Mouse (Mus musculus) intestine, embryonic 15.5 days (tissue): ENCODE measurements around the gene Dennd2a. TPM values are rescaled to one million over a fixed set of nuclear protein-coding genes. Genes with fewer than 3 reads are reported as not detected.

Experiments used
- ATAC-seq: fragments of 200-750 bp; cut with Nextera tagmentation; 2 replicates; pipeline ENCODE4 v1.8.0; 2017; ENCODE audit warnings: moderate TSS enrichment, moderate library complexity
- H3K27ac ChIP-seq: fragments of 300-500 bp; sonication (generic); 2 replicates; pipeline ENCODE4 v1.5.1; 2015; ENCODE audit warnings: mild to moderate bottlenecking, inconsistent platforms
- H3K27me3 ChIP-seq: fragments of 300-500 bp; sonication (generic); replicated peaks from 2 replicates; pipeline ENCODE4 v1.6.1; 2015; ENCODE audit warnings: inconsistent platforms
- H3K36me3 ChIP-seq: fragments of 300-500 bp; sonication (generic); 2 replicates; pipeline ENCODE4 v1.6.1; 2015; ENCODE audit warnings: inconsistent platforms
- H3K4me1 ChIP-seq: fragments of 300-500 bp; sonication (generic); replicated peaks from 2 replicates; pipeline ENCODE4 v1.6.1; 2015; ENCODE audit warnings: inconsistent platforms
- H3K4me2 ChIP-seq: fragments of 300-500 bp; sonication (generic); replicated peaks from 2 replicates; pipeline ENCODE4 v1.6.1; 2015; ENCODE audit warnings: mild to moderate bottlenecking, inconsistent platforms
- H3K4me3 ChIP-seq: fragments of 300-500 bp; sonication (generic); replicated peaks from 2 replicates; pipeline ENCODE4 v1.5.1; 2015; ENCODE audit warnings: inconsistent platforms
- H3K9ac ChIP-seq: fragments of 300-500 bp; sonication (generic); 2 replicates; pipeline ENCODE4 v1.6.1; 2015; ENCODE audit warnings: inconsistent platforms
- H3K9me3 ChIP-seq: fragments of 300-500 bp; sonication (generic); 2 replicates; pipeline ENCODE4 v1.6.1; 2016; ENCODE audit warnings: inconsistent platforms
- WGBS: fragments of 180-500 bp; shearing (Covaris S2); methylation state at CpG from one replicate; pipeline ENCODE4 v1.1.7; 2015; 5-methylcytosine and 5-hydroxymethylcytosine counted together
- polyA plus RNA-seq: library from polyadenylated mRNA; unstranded; fragments of >200 nt; fragmentation: Nextera tagmentation; extraction: Ambion mirVana; gene quantifications from 2 replicates; pipeline ENCODE4 v1.2.1, GENCODE M21; 2015

Gene Dennd2a
- polyA plus RNA-seq, 1 experiment from 2014 or later: 12.3 TPM

GRCm38 (mm10) chr6:39528671-39529535, 28.8 kb downstream of the Dennd2a start:
- peaks cover 14% of the 10 kb centered on the region for H3K4me1 ChIP-seq
- ATAC-seq: peak; percentile 90
- no peak overlapping the region for H3K9ac ChIP-seq
- H3K4me2 ChIP-seq: peak overlapping the region; percentile 24; the same call in 1 of the 2 replicates
- peak overlapping the region; percentile 49 for H3K27ac ChIP-seq
- H3K27me3 ChIP-seq: no peaks in the 10 kb centered on the region
- H3K4me3 ChIP-seq: no peak overlapping the region
- no peaks in the 10 kb centered on the region for H3K36me3 ChIP-seq
- WGBS: 40% methylated on average over 12 of the region's 12 CpGs
- H3K9me3 ChIP-seq: no peaks in the 10 kb centered on the region

GRCm38 (mm10) chr6:39527811-39528210, 29.9 kb downstream of the Dennd2a start:
- Histone ChIP-seq H3K4me3 (no peak overlapping the region), H3K27ac (no peak overlapping the region), H3K36me3 (0 out of 2 replicates have a peak, but pooled peaks cover 4% of the 10 kb centered on the region), H3K9me3 (no peaks in the 10 kb centered on the region), H3K4me1 (peaks cover 14% of the 10 kb centered on the region), H3K9ac (no peak overlapping the region), H3K27me3 (no peaks in the 10 kb centered on the region), H3K4me2 (no peak overlapping the region)
- WGBS: 68% methylated on average over 4 of the region's 4 CpGs
- no peak for ATAC-seq

DNA sequence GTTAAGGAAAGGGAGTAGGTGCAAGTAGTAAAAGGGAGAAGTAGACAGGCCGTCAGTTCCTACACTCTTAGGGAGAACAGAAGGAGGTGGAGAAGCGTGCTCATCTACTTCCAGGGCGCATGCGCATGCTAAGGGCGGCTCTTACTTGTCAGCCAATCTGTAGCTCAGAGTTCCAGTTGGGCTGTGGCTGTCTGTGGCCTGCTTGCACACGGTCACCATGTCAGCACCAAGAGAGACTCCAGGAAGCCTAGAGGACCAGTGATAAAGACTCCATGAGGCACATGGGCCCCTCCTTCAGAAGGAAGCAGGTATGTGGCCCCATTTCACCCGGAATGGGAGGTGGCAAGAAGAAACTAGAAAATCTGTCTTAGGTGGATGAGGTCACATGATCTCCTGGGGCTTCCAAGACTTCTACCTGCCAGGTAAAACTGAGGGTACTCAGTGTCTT, 30.3 kb downstream of the Dennd2a start:
- ATAC-seq: no peak
- peaks cover 14% of the 10 kb centered on the region for H3K4me1 ChIP-seq
- H3K36me3 ChIP-seq: 0 out of 2 replicates have a peak, but pooled peaks cover 4% of the 10 kb centered on the region
- no peak overlapping the region for H3K27ac ChIP-seq
- no peaks in the 10 kb centered on the region for H3K27me3 ChIP-seq
- H3K9me3 ChIP-seq: no peaks in the 10 kb centered on the region
- no peak overlapping the region for H3K9ac ChIP-seq
- no peak overlapping the region for H3K4me3 ChIP-seq
- 80% methylated on average over 7 of the region's 7 CpGs for WGBS
- H3K4me2 ChIP-seq: no peak overlapping the region

DNA sequence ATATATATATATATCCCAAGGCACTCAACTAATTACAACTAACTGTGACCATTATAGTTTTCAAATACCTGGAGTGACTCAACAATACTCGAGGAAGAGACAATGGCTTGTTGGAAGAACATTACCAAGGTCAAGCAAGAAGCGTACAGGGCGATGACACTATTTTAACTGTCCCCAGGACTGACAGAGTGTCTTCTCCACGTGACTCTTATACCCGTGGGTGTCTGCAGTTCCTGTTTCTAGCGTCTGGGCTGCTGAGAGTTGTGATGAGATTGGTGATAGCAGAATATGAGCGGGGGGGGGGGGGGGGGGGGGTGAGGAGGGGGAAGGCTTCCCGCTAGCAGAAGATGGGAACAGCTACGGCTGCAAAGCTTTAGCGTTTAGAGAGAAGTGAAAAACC, 30.9 kb downstream of the Dennd2a start:
- H3K36me3 ChIP-seq: 0 out of 2 replicates have a peak, but pooled peaks cover 4% of the 10 kb centered on the region
- H3K9me3 ChIP-seq: no peaks in the 10 kb centered on the region
- H3K4me1 ChIP-seq: peaks cover 14% of the 10 kb centered on the region
- no peak overlapping the region for H3K27ac ChIP-seq
- H3K9ac ChIP-seq: no peak overlapping the region
- no peak for ATAC-seq
- 71% methylated on average over 9 of the region's 10 CpGs for WGBS
- H3K4me2 ChIP-seq: no peak overlapping the region
- H3K4me3 ChIP-seq: no peak overlapping the region
- no peaks in the 10 kb centered on the region for H3K27me3 ChIP-seq

DNA sequence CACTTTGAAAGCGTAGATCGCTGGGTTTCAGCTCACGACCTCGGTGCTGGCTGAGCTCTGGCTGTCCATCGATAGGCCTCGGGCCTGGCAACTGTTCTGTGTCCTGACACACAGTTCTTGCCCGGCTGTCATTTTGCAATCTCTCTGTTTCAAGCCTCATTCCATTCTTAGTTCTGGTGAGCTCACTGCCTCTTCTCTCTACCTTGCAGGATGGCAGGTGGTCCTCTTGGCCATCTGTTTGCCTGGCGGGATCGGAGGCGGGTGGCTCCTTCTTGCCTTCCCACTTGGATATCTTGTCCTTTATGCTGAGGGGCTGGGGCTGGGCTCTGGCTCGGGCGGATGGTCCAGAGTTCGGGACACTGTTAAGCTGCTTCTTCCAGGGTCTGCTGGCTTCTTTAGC, 34.5 kb downstream of the Dennd2a start:
- no peaks in the 10 kb centered on the region for H3K27me3 ChIP-seq
- peaks cover 4% of the 10 kb centered on the region; the same call in 1 of the 2 replicates for H3K4me1 ChIP-seq
- no peak for ATAC-seq
- no peaks in the 10 kb centered on the region for H3K9me3 ChIP-seq
- no peak overlapping the region for H3K27ac ChIP-seq
- H3K4me3 ChIP-seq: no peak overlapping the region
- H3K36me3 ChIP-seq: peaks cover 14% of the 10 kb centered on the region; the same call in 1 of the 2 replicates
- WGBS: 91% methylated on average over 13 of the region's 13 CpGs
- no peak overlapping the region for H3K4me2 ChIP-seq
- H3K9ac ChIP-seq: no peak overlapping the region

DNA sequence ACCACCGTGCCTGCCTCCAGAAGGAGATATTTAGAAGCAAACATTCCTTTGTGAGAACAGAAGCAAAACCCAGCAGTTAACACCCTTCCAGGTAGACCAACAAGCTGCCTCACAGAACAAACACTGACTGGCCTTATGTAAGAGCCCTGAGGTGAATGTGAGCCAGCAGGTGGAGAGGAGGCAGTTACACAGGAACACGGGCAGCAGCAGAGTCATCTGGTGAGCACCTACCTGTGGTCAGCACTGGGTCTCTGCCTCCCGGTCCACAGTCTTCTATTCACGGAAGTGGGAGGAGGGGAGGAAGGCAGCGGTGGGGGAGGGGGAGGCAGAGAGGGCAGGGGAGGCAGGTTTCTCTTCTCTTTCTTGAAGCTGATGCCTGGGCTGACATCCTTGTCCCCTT, 35.2 kb downstream of the Dennd2a start:
- ATAC-seq: 0 out of 2 replicates have a peak, but pooled peaks have one; percentile 51
- 0 out of 2 replicates have a peak, but pooled peaks cover 3% of the 10 kb centered on the region for H3K4me1 ChIP-seq
- no peaks in the 10 kb centered on the region for H3K27me3 ChIP-seq
- H3K9ac ChIP-seq: no peak overlapping the region
- no peak overlapping the region for H3K4me3 ChIP-seq
- H3K27ac ChIP-seq: no peak overlapping the region
- WGBS: 55% methylated on average over 5 of the region's 5 CpGs
- H3K9me3 ChIP-seq: no peaks in the 10 kb centered on the region
- peaks cover 14% of the 10 kb centered on the region; the same call in 1 of the 2 replicates for H3K36me3 ChIP-seq
- no peak overlapping the region for H3K4me2 ChIP-seq

GRCm38 (mm10) chr6:39515739-39516131, 41.9 kb downstream of the Dennd2a start:
- H3K4me2 ChIP-seq: peak overlapping the region; percentile 15
- H3K9me3 ChIP-seq: no peaks in the 10 kb centered on the region
- H3K9ac ChIP-seq: no peak overlapping the region
- no peak overlapping the region for H3K4me3 ChIP-seq
- peaks cover 7% of the 10 kb centered on the region; the same call in 1 of the 2 replicates for H3K36me3 ChIP-seq
- H3K27ac ChIP-seq: peak overlapping the region; percentile 58
- H3K27me3 ChIP-seq: no peaks in the 10 kb centered on the region
- peak; percentile 84 for ATAC-seq
- WGBS: 31% methylated on average over 6 of the region's 6 CpGs
- peaks cover 8% of the 10 kb centered on the region for H3K4me1 ChIP-seq

DNA sequence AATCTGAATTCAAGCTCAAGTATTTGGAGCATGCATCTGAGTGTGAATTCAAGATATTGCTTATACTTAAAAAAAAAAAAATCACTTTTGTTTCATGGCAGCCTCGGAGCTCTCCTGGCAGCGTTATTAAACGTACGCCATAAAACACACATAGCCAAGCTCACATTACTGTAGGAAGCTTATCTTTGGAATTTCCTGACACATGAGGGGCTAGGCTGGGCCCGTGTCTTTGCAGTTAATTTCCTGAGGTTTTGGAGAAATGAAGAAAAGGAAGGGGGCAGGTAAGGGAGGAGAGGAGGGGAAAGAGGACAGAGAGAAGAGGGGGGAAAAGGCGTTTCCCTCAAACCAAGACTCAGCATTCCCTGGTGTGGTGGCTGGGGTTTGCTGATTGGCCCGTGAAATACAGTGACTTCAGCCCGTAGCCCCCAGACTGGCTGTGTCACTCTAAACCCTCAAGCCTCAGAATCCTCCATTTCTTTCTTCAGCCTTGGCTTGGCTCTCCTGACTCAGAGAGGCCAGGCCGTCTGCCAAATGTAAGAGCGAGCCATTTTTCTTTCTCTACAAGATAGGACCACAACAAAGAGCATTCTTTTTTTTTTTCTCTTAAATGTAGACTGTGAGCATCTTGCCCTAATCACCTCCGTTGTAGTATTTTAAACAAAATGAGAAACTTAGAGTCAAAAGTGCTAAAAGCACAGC, 42.5 kb downstream of the Dennd2a start:
- H3K27ac ChIP-seq: peak overlapping the region; percentile 76
- no peaks in the 10 kb centered on the region for H3K9me3 ChIP-seq
- H3K36me3 ChIP-seq: 0 out of 2 replicates have a peak, but pooled peaks cover 1% of the 10 kb centered on the region
- no peak overlapping the region for H3K4me3 ChIP-seq
- H3K9ac ChIP-seq: no peak overlapping the region
- ATAC-seq: peak; percentile 56
- H3K27me3 ChIP-seq: no peaks in the 10 kb centered on the region
- 29% methylated on average over 11 of the region's 11 CpGs for WGBS
- peaks cover 8% of the 10 kb centered on the region for H3K4me1 ChIP-seq
- H3K4me2 ChIP-seq: peak overlapping the region; percentile 15

DNA sequence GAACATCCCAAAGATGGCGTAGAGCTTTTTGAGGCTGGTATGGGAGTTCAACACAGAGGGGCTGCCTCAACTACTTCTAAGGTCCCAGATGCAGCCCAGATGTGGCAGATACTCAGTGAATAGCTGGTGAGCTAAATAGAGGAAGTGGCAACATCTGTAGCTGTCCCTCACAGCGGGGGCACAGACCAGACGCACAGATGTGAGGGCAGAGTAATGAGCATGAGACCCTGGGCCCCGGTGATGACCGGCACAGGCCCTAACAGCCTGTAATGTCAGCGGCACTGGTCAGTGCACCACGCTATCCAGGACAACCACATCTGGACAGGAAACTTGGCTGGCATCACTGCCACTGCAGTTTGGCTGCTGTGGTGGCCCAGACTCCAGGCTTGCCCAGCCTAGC, 54.2 kb downstream of the Dennd2a start:
- Histone ChIP-seq H3K4me2 (no peak overlapping the region), H3K4me3 (no peak overlapping the region), H3K27ac (no peak overlapping the region), H3K9ac (no peak overlapping the region), H3K36me3 (0 out of 2 replicates have a peak, but pooled peaks cover 2% of the 10 kb centered on the region), H3K27me3 (no peaks in the 10 kb centered on the region), H3K4me1 (no peaks in the 10 kb centered on the region), H3K9me3 (no peaks in the 10 kb centered on the region)
- ATAC-seq: no peak
- 85% methylated on average over 7 of the region's 7 CpGs for WGBS

- Histone ChIP-seq H3K36me3 (peaks cover 7% of the 10 kb centered on the region; the same call in 1 of the 2 replicates), H3K4me3 (no peak overlapping the region), H3K9me3 (no peaks in the 10 kb centered on the region), H3K4me2 (no peak overlapping the region), H3K27me3 (no peaks in the 10 kb centered on the region), H3K4me1 (no peaks in the 10 kb centered on the region), H3K27ac (no peak overlapping the region), H3K9ac (no peak overlapping the region)
- 95% methylated on average over 4 of the region's 4 CpGs for WGBS
- ATAC-seq: no peak
Observed at GRCm38 (mm10) chr6:39497165-39497564, 60.5 kb downstream of the Dennd2a start.

DNA sequence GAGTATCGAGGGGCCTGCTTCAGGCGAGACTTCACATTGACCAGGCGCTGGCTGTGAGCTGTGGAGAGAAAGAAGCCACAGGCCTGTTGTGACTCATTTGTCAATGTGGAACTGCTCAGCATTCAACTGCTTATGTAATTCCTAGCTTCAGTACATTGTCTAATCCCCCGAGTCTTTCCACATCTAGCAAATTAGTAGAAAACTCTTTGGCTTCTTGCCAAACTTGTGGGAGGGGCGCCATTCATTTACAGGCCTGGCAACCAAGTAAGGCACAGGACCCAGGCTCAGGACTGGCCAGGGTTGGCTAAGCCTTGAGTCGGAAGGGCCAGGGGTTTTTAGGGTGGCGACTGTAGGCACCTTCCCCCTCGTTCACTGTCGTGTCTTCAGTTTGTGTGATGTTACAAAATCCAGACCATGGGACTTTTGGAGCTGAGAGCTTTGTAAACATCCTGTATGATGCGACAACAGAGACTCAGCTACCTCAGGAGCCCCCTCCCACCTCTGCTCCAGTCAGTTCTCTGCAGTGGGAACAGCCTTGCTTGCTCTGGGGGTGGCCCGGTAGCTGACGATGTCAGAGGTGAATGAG, 64.4 kb downstream of the Dennd2a start:
- Histone ChIP-seq H3K4me2 (no peak overlapping the region), H3K9ac (no peak overlapping the region), H3K9me3 (no peaks in the 10 kb centered on the region), H3K27ac (no peak overlapping the region), H3K36me3 (peaks cover 14% of the 10 kb centered on the region), H3K4me3 (no peak overlapping the region), H3K4me1 (no peaks in the 10 kb centered on the region), H3K27me3 (no peaks in the 10 kb centered on the region)
- 58% methylated on average over 12 of the region's 12 CpGs for WGBS
- peak; percentile 62 for ATAC-seq

DNA sequence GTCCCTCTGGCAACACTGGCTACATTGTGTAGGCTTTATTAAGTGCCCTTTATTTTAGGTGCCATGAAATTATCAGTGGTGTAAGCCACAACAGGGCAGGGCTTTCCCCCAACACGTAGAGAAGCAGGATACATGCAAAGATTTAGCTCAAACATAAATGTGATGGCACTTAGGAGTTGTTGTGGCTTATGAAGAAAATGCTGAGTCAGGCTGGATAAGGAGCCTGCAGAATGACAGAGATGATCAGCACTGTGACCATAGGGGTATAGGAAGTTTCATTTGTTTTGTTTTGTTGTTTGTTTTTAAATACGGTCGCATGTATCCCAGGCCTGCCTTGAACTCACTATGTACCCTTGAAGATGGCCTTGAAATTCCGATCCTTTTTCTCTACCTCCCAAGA, 65.5 kb downstream of the Dennd2a start:
- H3K27me3 ChIP-seq: no peaks in the 10 kb centered on the region
- no peaks in the 10 kb centered on the region for H3K4me1 ChIP-seq
- H3K4me3 ChIP-seq: no peak overlapping the region
- H3K27ac ChIP-seq: no peak overlapping the region
- H3K9ac ChIP-seq: no peak overlapping the region
- ATAC-seq: no peak
- no peaks in the 10 kb centered on the region for H3K9me3 ChIP-seq
- WGBS: 90% methylated on average over 4 of the region's 4 CpGs
- H3K36me3 ChIP-seq: peaks cover 14% of the 10 kb centered on the region
- H3K4me2 ChIP-seq: no peak overlapping the region
